Mouse (Mus musculus) monocyte, adult 5-6 weeks (primary cell): ENCODE data around the gene Brdt. TPM values are rescaled to one million over a fixed set of nuclear protein-coding genes. Genes with fewer than 3 reads are reported as not detected.
A peak's percentile ranks its signal among the peaks of the same experiment; 100 is the strongest.
"Not testable (repeated sequence)": the region's sequence is repeated elsewhere in the genome, so short reads cannot be mapped to it uniquely, and the experiment has no call there.

Experiments
- ATAC-seq: fragments of 153-309, 156-312 bp; replicated peaks from 2 replicates; pipeline ENCODE4 v1.8.0; 2017; ENCODE audit warnings: mild to moderate bottlenecking; ENCODE audit not compliant: low TSS enrichment, insufficient number of reproducible peaks, severe bottlenecking, poor library complexity, low FRiP score
- total RNA-seq: library from RNA; stranded (forward); fragments of 200-1000, 200-491, 200-594 nt; gene quantifications from 3 replicates; pipeline ENCODE4 v1.2.3, GENCODE M21; 2017

Gene Brdt
- total RNA-seq, 1 experiment from 2014 or later: 0.29 TPM

- ATAC-seq: no peak
Measured at GRCm38 (mm10) chr5:107307432-107307831, 23.5 kb upstream of the Brdt start.

GRCm38 (mm10) chr5:107317141-107317540 lies 13.8 kb upstream of the Brdt start:
- ATAC-seq: no peak

GRCm38 (mm10) chr5:107320703-107321102 lies 10.3 kb upstream of the Brdt start:
- no peak for ATAC-seq

GRCm38 (mm10) chr5:107340404-107340803 lies 9.4 kb downstream of the Brdt start:
- no peak for ATAC-seq

GRCm38 (mm10) chr5:107342891-107343290 lies 11.9 kb downstream of the Brdt start:
- no peak for ATAC-seq

- no peak for ATAC-seq
Measured at GRCm38 (mm10) chr5:107346214-107346613, 15.3 kb downstream of the Brdt start.

GRCm38 (mm10) chr5:107352566-107352965 lies 21.6 kb downstream of the Brdt start:
- no peak for ATAC-seq

- no peak for ATAC-seq
Measured at GRCm38 (mm10) chr5:107353981-107354380, 23.0 kb downstream of the Brdt start.

- ATAC-seq: no peak
Measured at GRCm38 (mm10) chr5:107355801-107356200, 24.8 kb downstream of the Brdt start.

- ATAC-seq: no peak
Measured at GRCm38 (mm10) chr5:107357723-107358122, 26.8 kb downstream of the Brdt start.

GRCm38 (mm10) chr5:107359395-107360053 lies 28.6 kb downstream of the Brdt start:
- ATAC-seq: peak; percentile 99

- ATAC-seq: no peak
Measured at GRCm38 (mm10) chr5:107360054-107360730, 29.2 kb downstream of the Brdt start.

- ATAC-seq: no peak
Measured at GRCm38 (mm10) chr5:107370040-107370439, 39.1 kb downstream of the Brdt start.

GRCm38 (mm10) chr5:107371335-107371734 lies 40.4 kb downstream of the Brdt start:
- no peak for ATAC-seq

GRCm38 (mm10) chr5:107373256-107373655 lies 42.3 kb downstream of the Brdt start:
- ATAC-seq: no peak

GRCm38 (mm10) chr5:107386448-107386847 lies 55.5 kb downstream of the Brdt start:
- not testable (repeated sequence) for ATAC-seq

GRCm38 (mm10) chr5:107387788-107388187 lies 56.8 kb downstream of the Brdt start:
- no peak for ATAC-seq

GRCm38 (mm10) chr5:107389373-107389772 lies 58.4 kb downstream of the Brdt start:
- ATAC-seq: no peak

GRCm38 (mm10) chr5:107394437-107394836 lies 63.5 kb downstream of the Brdt start:
- ATAC-seq: no peak

- ATAC-seq: no peak
Measured at GRCm38 (mm10) chr5:107402436-107402835, 71.5 kb downstream of the Brdt start, which contains the start of gene Ephx4. Gene Ephx4 (plus strand): TSS chr5:107402736.
